Mouse (Mus musculus) thymus, postnatal 0 days (tissue): ENCODE measurements at regions not wholly inside any gene's neighbourhood (a gene's known extent, or its start where the extent isn't known, plus 50 kb on each side); places are given as distances from the start of the nearest gene placed in this dataset.

Experiments used
- DNase-seq: peaks from one replicate; pipeline ENCODE4 v3.0.0-alpha.2; 2015; ENCODE audit warnings: low spot score

GRCm38 (mm10) chr12:12643247-12643963, 298.3 kb downstream of the Mycn start:
- no peak for DNase-seq

DNA sequence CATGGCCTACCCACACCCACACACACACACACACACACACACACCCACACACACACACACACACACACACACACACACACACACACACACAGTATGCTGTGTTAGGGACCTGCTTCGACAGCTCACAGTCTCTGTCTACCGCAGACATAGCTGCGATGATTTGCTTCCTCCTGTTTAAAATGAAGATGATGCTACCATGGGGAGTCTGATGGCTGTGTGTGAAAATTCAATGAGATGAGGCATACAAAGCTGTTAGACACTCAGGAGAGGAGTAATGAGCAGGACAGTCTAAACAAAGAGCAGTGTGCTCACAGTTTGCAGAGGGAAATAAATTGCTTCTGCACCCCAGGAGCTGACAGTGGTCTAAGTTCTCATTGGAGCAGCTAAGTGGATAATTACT, 306.4 kb downstream of the Mycn start:
- DNase-seq: no peak

- DNase-seq: no peak
Measured at GRCm38 (mm10) chr12:12627597-12627996, 314.1 kb downstream of the Mycn start.

- no peak for DNase-seq
Measured at GRCm38 (mm10) chr12:12625788-12626187, 315.9 kb downstream of the Mycn start.

GRCm38 (mm10) chr12:12622712-12623292, 318.9 kb downstream of the Mycn start:
- peak; percentile 68 for DNase-seq

DNA sequence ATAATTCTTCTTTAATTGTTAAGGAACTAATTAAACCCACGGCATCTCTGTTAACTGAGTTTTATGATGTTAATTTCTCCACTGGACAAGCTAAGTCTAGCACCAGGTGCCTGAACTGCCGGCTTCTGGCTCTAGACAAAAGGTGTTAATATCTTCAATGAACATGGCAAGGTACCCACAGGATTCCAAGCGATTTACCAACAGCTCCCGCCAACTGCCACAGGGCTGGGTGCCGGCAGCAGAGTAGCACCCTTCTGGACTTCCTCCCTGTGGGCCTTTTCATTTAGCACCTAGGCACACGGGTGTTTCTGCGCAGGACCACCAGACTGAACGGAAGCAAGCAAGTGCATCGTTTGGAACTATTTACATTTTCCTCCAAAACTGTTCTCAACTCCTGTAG, 320.2 kb downstream of the Mycn start:
- DNase-seq: no peak

GRCm38 (mm10) chr12:12620316-12620715, 321.4 kb downstream of the Mycn start:
- no peak for DNase-seq

DNA sequence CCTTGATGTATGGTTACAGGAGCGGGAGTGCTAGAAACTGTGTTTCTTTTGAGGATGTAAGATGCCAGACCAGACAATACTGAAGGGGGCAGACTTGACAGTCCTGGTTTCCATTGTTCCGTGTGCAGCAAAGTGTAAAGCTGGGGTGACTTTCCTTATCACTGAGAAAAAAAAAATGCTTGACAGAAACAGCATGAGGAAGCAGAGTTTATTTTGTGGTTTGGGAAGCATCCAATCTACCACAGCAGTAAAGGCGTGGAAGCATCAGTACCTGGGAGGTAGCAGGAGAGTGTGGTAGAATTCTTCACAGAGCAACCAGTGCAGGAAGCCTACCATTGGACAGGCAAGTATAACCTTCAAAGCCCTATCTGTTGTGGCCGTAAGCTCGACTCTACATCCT, 322.3 kb downstream of the Mycn start:
- DNase-seq: no peak

GRCm38 (mm10) chr12:12612520-12612919, 329.2 kb downstream of the Mycn start:
- no peak for DNase-seq

- no peak for DNase-seq
Measured at GRCm38 (mm10) chr12:12610861-12611260, 330.9 kb downstream of the Mycn start.

- no peak for DNase-seq
Measured at GRCm38 (mm10) chr12:12607995-12608394, 333.7 kb downstream of the Mycn start.

- DNase-seq: no peak
Measured at GRCm38 (mm10) chr12:12606911-12607310, 334.8 kb downstream of the Mycn start.

GRCm38 (mm10) chr12:12605495-12605894, 336.2 kb downstream of the Mycn start:
- no peak for DNase-seq

DNA sequence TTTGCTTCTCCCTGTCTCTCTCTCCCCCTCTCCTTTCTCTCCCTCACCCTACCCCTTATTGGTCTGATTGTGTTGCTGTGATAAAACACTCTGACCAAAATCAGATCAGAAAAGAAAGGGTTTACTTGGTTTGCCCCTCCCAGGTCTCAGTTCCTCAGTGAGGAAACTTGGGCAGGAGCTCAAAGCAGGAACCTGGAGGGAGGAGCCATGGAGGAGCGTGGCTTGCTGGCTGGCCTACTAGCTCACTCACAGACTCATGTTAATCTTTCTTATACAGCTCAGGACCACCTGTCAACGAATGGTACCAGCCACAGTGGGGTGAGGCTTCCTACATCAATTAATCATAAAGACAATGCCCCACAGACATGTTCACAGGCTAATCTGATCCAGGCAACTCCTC, 339.4 kb downstream of the Fam49a start:
- DNase-seq: no peak

DNA sequence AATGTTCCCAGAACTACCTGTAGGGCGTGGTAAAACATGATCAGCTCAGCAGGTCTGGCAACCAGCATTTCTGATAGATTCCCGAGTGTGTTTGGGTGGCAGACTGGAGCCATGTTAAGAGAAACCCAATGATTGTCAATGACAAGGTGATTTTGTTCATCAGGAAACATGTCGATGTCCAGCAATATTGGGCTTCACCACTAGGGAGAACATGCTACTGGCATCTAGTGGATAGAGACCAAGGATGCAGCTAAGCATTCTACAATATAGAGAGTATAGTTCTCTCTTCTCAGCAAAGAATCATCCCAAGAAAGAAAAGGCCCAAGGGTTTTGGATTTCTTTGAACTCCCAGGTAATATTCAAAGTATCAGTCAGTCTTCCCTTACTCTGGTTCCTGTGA, 333.5 kb downstream of the Fam49a start:
- DNase-seq: no peak

- no peak for DNase-seq
Measured at GRCm38 (mm10) chr12:12594567-12594966, 332.6 kb downstream of the Fam49a start.

- DNase-seq: no peak
Measured at GRCm38 (mm10) chr12:12593343-12593742, 331.4 kb downstream of the Fam49a start.

DNA sequence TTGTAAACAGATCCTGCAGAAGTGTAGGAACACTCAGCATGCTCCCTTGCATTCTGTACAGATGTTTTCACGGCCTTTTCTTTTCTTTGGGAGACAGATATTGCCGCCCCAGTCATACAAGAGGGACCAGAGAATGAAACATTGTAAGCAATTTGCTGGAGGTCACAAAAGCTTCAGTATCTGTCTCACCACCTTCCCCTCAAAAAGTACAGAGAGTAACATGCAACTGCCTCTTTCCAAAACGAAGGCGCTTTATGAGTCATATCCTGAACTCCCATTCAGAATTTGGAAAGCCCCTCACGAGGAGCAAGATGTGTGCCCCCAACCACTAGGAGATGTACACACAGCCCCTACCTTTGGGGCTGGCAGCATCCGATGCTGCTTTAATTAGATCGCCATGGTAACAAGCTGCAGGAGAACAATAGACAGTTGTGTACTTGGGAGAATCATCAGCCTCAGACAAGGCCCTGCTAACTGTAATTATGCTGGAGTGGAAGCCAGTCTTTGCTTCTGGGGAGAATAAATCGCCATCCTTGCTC, 328.9 kb downstream of the Fam49a start:
- no peak for DNase-seq

- no peak for DNase-seq
Measured at GRCm38 (mm10) chr12:12588771-12589370, 326.9 kb downstream of the Fam49a start.

DNA sequence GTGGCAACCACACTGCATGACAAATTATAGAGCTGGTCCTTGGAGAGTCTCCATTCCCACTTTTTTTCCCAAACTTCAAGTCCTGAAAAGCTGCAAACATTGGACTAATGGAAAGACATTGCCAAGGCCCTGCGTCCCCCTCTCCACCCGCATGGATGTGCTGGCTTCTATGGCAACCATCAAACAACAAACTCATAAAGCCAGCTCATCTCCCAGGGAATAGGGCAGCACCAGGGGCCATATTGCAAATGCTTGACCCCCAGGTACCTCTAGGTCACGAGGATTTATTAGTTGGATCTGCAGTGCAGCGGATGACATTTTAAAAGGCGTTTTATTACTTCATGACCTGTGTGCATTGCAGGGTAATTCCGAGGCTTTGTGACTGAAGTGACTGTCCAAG, 324.5 kb downstream of the Fam49a start:
- no peak for DNase-seq

DNA sequence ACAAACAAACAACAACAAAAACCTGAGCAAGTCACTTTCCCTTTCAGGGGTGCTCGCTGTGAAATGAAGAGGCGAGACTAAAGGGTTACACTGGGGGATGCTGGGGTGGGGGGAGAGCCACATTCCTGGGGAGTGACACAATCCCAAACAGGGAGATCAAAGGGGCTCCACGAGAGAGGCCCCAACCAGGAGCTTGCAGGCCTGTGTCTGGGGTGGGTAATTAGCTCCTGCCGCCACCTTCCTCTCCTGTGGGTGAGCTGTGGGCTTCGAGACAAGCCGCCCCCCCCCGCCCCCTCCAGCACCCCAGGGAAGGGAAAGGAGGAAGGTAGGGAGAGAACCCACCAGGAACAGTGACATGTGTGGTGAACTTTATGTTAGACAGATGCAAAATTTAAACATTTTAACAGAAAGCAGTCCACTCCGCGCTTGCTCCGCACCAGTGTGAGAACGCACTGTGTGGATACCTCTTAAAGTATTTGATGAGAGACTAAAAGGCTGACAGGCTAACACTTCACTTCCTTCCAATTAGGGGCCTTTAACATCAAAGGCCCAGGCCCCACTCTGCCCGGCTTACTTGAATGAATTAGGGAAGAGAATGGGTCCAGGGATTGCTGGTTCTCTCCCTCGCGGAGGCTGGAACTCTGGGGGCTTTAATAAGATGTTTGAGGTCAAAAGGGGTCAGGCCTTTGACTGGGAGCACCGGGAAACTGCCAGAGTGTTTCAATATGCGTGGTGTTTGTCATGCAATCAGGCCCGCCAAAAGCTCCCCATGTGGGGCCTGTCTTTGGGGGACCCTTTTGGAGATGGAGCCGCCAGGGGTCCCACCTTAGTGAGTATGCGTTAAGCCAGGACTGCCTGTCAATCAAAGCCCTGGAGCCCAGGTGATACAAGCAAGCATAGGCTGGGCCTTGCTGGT, 319.6 kb downstream of the Fam49a start:
- DNase-seq: no peak

- DNase-seq: peak; percentile 73
Measured at GRCm38 (mm10) chr12:12580763-12581178, 318.8 kb downstream of the Fam49a start.
